Mouse (Mus musculus): ENCODE results near the gene 1700125H20Rik. TPM values are rescaled to one million over a fixed set of nuclear protein-coding genes. Genes with fewer than 3 reads are reported as not detected.
A peak's percentile ranks its signal among the peaks of the same experiment; 100 is the strongest.
"Not testable (repeated sequence)": the region's sequence is repeated elsewhere in the genome, so short reads cannot be mapped to it uniquely, and the experiment has no call there.

Gene 1700125H20Rik
- total RNA-seq, 1 experiment: not detected

DNA sequence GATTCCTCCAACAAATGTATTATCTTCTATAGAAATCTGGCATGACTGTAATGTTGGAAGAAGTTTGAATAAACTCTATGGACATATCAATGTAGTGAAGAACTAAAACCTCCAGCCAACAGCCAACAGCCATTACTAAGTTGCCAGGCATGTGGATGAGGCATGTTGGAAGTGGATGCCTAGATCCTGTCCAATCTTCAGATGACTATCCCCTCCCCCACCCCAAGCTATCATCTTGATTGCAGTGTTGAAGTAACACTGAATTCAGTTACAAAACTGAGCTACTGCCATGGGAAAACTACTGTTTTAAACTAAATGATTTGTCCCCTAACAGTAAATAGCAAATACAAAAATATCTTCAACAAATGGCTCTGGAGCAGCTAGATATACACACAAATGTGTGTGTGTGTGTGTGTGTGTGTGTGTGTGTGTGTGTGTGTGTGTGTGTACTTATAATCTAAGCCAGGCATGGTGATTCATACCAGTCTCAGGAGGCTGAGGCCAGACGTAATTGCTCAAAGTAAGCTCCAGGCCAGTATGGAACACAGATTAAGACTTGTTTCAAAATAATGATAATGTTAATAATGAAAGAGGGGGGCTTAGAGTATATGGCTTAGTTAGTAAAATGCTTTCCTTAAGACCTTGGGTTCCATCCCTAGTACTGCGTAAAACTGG is 17.8 kb upstream of the 1700125H20Rik start:
- Histone ChIP-seq H3K9me3 (ENCODE audit: control insufficient read depth, insufficient read depth, low read depth, low read length) (no peaks in the 10 kb centered on the region), H3K4me3 (ENCODE audit: insufficient read depth in 1 of 2, low read depth in 1 of 2, low read length in 2 of 2, poor library complexity in 1 of 2, severe bottlenecking in 1 of 2) (no peak overlapping the region), H3K4me1 (ENCODE audit: control insufficient read depth in 2 of 2, insufficient read depth in 2 of 2, low read length in 2 of 2, poor library complexity in 1 of 2) (no peaks in the 10 kb centered on the region), H3K36me3 (ENCODE audit: control insufficient read depth, insufficient read depth, low read length, poor library complexity, severe bottlenecking) (no peaks in the 10 kb centered on the region), H3K27ac (ENCODE audit: insufficient read depth, low read depth, low read length, poor library complexity, severe bottlenecking) (no peak overlapping the region), H3K9ac (ENCODE audit: insufficient read depth, low read depth, low read length, poor library complexity, severe bottlenecking) (no peak overlapping the region)
- TF ChIP-seq CHD2 (IDR thresholded peaks at IDR 0.05; ENCODE audit: low read depth, low read length): no peak
- TF ChIP-seq ZNF384 (IDR thresholded peaks at IDR 0.05; ENCODE audit: low read depth, low read length): no peak
- no peak for TF ChIP-seq MAFK (IDR thresholded peaks at IDR 0.05; ENCODE audit: insufficient read depth, low read depth, low read length)
- no peak for TF ChIP-seq HCFC1 (IDR thresholded peaks at IDR 0.05; ENCODE audit: borderline replicate concordance, insufficient read depth, low read length)
- no peak for TF ChIP-seq ZC3H11A (IDR thresholded peaks at IDR 0.05; ENCODE audit: borderline replicate concordance, low read depth, low read length)
- in situ Hi-C loops (cut with MboI; ENCODE audit: low sequenced_read_pairs in 2 of 2, unreplicated experiment in 2 of 2): no loop called here
- DNase-seq (ENCODE audit: low read depth, low spot score): no peak

DNA sequence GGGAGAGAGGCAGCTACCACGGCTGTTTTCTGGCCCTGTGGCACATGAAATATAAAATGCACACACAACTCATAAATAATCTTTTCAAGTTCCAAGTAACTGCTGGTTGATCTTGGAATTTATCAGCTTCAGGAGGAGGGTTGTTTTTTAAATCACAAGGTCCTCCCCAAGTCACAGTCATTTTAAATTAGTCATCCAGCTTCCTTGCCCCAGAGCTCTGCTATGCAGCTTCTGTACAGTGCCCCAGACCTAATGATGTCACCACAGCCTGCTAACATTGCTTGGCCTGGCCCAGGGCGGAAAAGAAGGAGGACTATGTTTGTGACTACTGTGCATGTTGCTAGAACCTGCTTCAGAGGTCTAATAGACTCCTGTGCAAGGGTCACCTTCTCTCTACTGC is 12.9 kb upstream of the 1700125H20Rik start:
- H3K9me3 ChIP-seq (ENCODE audit: control insufficient read depth, insufficient read depth, low read depth, low read length): no peaks in the 10 kb centered on the region
- in situ Hi-C loops (cut with MboI; ENCODE audit: low sequenced_read_pairs in 2 of 2, unreplicated experiment in 2 of 2): no loop called here
- DNase-seq (ENCODE audit: low read depth, low spot score): no peak
- H3K36me3 ChIP-seq (ENCODE audit: control insufficient read depth, insufficient read depth, low read length, poor library complexity, severe bottlenecking): no peaks in the 10 kb centered on the region
- H3K4me3 ChIP-seq (ENCODE audit: insufficient read depth in 1 of 2, low read depth in 1 of 2, low read length in 2 of 2, poor library complexity in 1 of 2, severe bottlenecking in 1 of 2): no peak overlapping the region
- no peaks in the 10 kb centered on the region for H3K4me1 ChIP-seq (ENCODE audit: control insufficient read depth in 2 of 2, insufficient read depth in 2 of 2, low read length in 2 of 2, poor library complexity in 1 of 2)
- no peak overlapping the region for H3K27ac ChIP-seq (ENCODE audit: insufficient read depth, low read depth, low read length, poor library complexity, severe bottlenecking)
- no peak for TF ChIP-seq MAFK (IDR thresholded peaks at IDR 0.05; ENCODE audit: insufficient read depth, low read depth, low read length)
- TF ChIP-seq ZNF384 (IDR thresholded peaks at IDR 0.05; ENCODE audit: low read depth, low read length): no peak
- TF ChIP-seq CHD2 (IDR thresholded peaks at IDR 0.05; ENCODE audit: low read depth, low read length): no peak
- no peak for TF ChIP-seq HCFC1 (IDR thresholded peaks at IDR 0.05; ENCODE audit: borderline replicate concordance, insufficient read depth, low read length)
- H3K9ac ChIP-seq (ENCODE audit: insufficient read depth, low read depth, low read length, poor library complexity, severe bottlenecking): no peak overlapping the region

DNA sequence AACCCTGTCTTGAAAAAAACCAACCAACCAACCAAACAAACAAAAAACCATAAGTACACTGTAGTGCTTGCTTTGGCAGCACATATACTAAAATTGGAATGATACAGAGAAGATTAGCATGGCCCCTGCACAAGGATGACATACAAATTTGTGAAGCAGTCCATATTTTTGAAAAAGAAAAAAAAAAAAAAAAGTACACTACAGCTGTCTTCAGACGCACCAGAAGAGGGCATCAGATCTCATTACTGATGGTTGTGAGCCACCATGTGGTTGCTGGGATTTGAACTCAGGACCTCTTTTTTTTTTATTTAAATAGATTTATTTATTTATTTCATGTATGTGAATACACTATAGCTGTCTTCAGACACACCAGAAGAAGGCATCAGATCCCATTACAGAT is 7.2 kb upstream of the 1700125H20Rik start:
- in situ Hi-C loops (cut with MboI; ENCODE audit: low sequenced_read_pairs in 2 of 2, unreplicated experiment in 2 of 2); H3K4me1 ChIP-seq (ENCODE audit: control insufficient read depth in 2 of 2, insufficient read depth in 2 of 2, low read length in 2 of 2, poor library complexity in 1 of 2); H3K36me3 ChIP-seq (ENCODE audit: control insufficient read depth, insufficient read depth, low read length, poor library complexity, severe bottlenecking); H3K4me3 ChIP-seq (ENCODE audit: insufficient read depth in 1 of 2, low read depth in 1 of 2, low read length in 2 of 2, poor library complexity in 1 of 2, severe bottlenecking in 1 of 2); H3K9me3 ChIP-seq (ENCODE audit: control insufficient read depth, insufficient read depth, low read depth, low read length); H3K9ac ChIP-seq (ENCODE audit: insufficient read depth, low read depth, low read length, poor library complexity, severe bottlenecking); DNase-seq (ENCODE audit: low read depth, low spot score); H3K27ac ChIP-seq (ENCODE audit: insufficient read depth, low read depth, low read length, poor library complexity, severe bottlenecking): not testable (repeated sequence)
- TF ChIP-seq ZNF384 (IDR thresholded peaks at IDR 0.05; ENCODE audit: low read depth, low read length): peak; percentile 46; the same call in 1 of the 2 replicates

DNA sequence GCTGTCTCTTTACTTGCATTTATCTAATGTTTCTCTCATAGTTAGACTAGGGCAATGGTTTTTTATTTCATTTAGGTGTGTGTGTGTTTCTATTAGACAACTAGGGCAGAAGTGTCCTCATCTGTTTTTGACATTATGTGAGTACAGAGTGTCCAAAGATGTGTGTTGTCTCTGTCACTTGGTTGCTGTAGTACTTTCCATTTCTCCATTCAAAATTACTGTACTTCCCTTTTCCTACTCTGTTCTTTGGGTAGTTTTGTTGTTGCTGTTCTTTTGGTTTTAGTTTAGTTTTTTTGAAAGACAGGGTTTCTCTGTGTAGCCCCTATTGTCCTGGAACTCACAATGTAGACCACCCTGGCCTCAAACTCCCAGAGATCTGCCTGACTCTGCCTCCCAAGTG is 5.8 kb upstream of the 1700125H20Rik start:
- Histone ChIP-seq H3K9me3 (ENCODE audit: control insufficient read depth, insufficient read depth, low read depth, low read length) (no peaks in the 10 kb centered on the region), H3K4me3 (ENCODE audit: insufficient read depth in 1 of 2, low read depth in 1 of 2, low read length in 2 of 2, poor library complexity in 1 of 2, severe bottlenecking in 1 of 2) (no peak overlapping the region), H3K9ac (ENCODE audit: insufficient read depth, low read depth, low read length, poor library complexity, severe bottlenecking) (no peak overlapping the region), H3K36me3 (ENCODE audit: control insufficient read depth, insufficient read depth, low read length, poor library complexity, severe bottlenecking) (no peaks in the 10 kb centered on the region), H3K4me1 (ENCODE audit: control insufficient read depth in 2 of 2, insufficient read depth in 2 of 2, low read length in 2 of 2, poor library complexity in 1 of 2) (no peaks in the 10 kb centered on the region), H3K27ac (ENCODE audit: insufficient read depth, low read depth, low read length, poor library complexity, severe bottlenecking) (no peak overlapping the region)
- DNase-seq (ENCODE audit: low read depth, low spot score): no peak
- TF ChIP-seq MAFK (IDR thresholded peaks at IDR 0.05; ENCODE audit: insufficient read depth, low read depth, low read length): no peak
- TF ChIP-seq ZNF384 (IDR thresholded peaks at IDR 0.05; ENCODE audit: low read depth, low read length): no peak
- no peak for TF ChIP-seq HCFC1 (IDR thresholded peaks at IDR 0.05; ENCODE audit: borderline replicate concordance, insufficient read depth, low read length)
- in situ Hi-C loops (cut with MboI; ENCODE audit: low sequenced_read_pairs in 2 of 2, unreplicated experiment in 2 of 2): no loop called here

DNA sequence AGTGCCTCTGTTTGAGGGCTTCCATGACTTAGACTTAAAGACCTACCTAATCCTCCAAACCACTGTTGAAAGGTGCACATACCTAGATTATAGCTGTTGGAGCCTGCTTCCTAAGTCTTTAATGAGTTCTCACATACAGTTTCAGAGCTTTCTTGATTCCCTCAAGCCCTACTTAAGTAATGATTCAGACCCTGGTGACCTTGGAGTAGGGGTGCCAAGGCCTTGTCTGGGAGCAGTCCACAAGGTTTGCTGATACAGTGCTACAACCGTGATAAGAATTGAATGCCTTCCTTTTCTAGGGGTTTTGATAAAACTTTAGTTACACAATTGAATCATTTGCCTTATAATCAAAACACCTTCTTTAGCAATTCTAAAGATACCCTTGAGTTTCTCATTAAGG is 2.7 kb upstream of the 1700125H20Rik start:
- no peak overlapping the region for H3K27ac ChIP-seq (ENCODE audit: insufficient read depth, low read depth, low read length, poor library complexity, severe bottlenecking)
- in situ Hi-C loops (cut with MboI; ENCODE audit: low sequenced_read_pairs in 2 of 2, unreplicated experiment in 2 of 2): no loop called here
- no peak overlapping the region for H3K4me3 ChIP-seq (ENCODE audit: insufficient read depth in 1 of 2, low read depth in 1 of 2, low read length in 2 of 2, poor library complexity in 1 of 2, severe bottlenecking in 1 of 2)
- H3K9me3 ChIP-seq (ENCODE audit: control insufficient read depth, insufficient read depth, low read depth, low read length): no peaks in the 10 kb centered on the region
- no peaks in the 10 kb centered on the region for H3K36me3 ChIP-seq (ENCODE audit: control insufficient read depth, insufficient read depth, low read length, poor library complexity, severe bottlenecking)
- TF ChIP-seq ZC3H11A (IDR thresholded peaks at IDR 0.05; ENCODE audit: borderline replicate concordance, low read depth, low read length) (no peak), ZNF384 (IDR thresholded peaks at IDR 0.05; ENCODE audit: low read depth, low read length) (no peak), HCFC1 (IDR thresholded peaks at IDR 0.05; ENCODE audit: borderline replicate concordance, insufficient read depth, low read length) (no peak), CHD2 (IDR thresholded peaks at IDR 0.05; ENCODE audit: low read depth, low read length) (no peak), MAFK (IDR thresholded peaks at IDR 0.05; ENCODE audit: insufficient read depth, low read depth, low read length) (no peak)
- peaks cover 0 to 2% of the 10 kb centered on the region in 2 experiments; a peak in 1 of 4 replicates for H3K4me1 ChIP-seq (ENCODE audit: control insufficient read depth in 2 of 2, insufficient read depth in 2 of 2, low read length in 2 of 2, poor library complexity in 1 of 2)
- no peak for DNase-seq (ENCODE audit: low read depth, low spot score)
- no peak overlapping the region for H3K9ac ChIP-seq (ENCODE audit: insufficient read depth, low read depth, low read length, poor library complexity, severe bottlenecking)

Data from ES-E14 (cell line).